Mouse (Mus musculus) limb, embryonic 13.5 days (tissue): Measurements from ENCODE around the gene Psmd13. TPM values are rescaled to one million over a fixed set of nuclear protein-coding genes. Genes with fewer than 3 reads are reported as not detected.

Source experiments
- ATAC-seq: fragments of 200-750 bp; cut with Nextera tagmentation; 2 replicates; pipeline ENCODE4 v1.8.0; 2017; ENCODE audit warnings: low read depth, moderate number of reproducible peaks, moderate TSS enrichment; ENCODE audit not compliant: low FRiP score
- H3K27ac ChIP-seq: fragments of 300-500 bp; sonication (generic); 2 replicates; pipeline ENCODE4 v1.5.1; 2015; ENCODE audit warnings: inconsistent platforms, mild to moderate bottlenecking, moderate library complexity
- H3K27me3 ChIP-seq: fragments of 300-500 bp; sonication (generic); 2 replicates; pipeline ENCODE4 v1.6.1; 2015; ENCODE audit warnings: mild to moderate bottlenecking, inconsistent platforms
- H3K36me3 ChIP-seq: fragments of 300-500 bp; sonication (generic); 2 replicates; pipeline ENCODE4 v1.6.1; 2015; ENCODE audit warnings: inconsistent platforms, mild to moderate bottlenecking, moderate library complexity
- H3K4me1 ChIP-seq: fragments of 300-500 bp; sonication (generic); 2 replicates; pipeline ENCODE4 v1.6.1; 2015; ENCODE audit warnings: inconsistent platforms
- H3K4me2 ChIP-seq: fragments of 300-500 bp; sonication (generic); replicated peaks from 2 replicates; pipeline ENCODE4 v1.6.1; 2015; ENCODE audit warnings: inconsistent platforms, mild to moderate bottlenecking, moderate library complexity
- H3K4me3 ChIP-seq: fragments of 300-500 bp; sonication (generic); 2 replicates; pipeline ENCODE4 v1.5.1; 2015; ENCODE audit warnings: moderate library complexity, mild to moderate bottlenecking, inconsistent platforms
- H3K9ac ChIP-seq: fragments of 300-500 bp; sonication (generic); 2 replicates; pipeline ENCODE4 v1.6.1; 2015; ENCODE audit warnings: mild to moderate bottlenecking, inconsistent platforms
- H3K9me3 ChIP-seq: fragments of 300-500 bp; sonication (generic); 2 replicates; pipeline ENCODE4 v1.6.1; 2016; ENCODE audit warnings: inconsistent platforms
- WGBS: fragments of 180-500 bp; shearing (Covaris S2); methylation state at CpG from one replicate; pipeline ENCODE4 v1.1.7; 2015; 5-methylcytosine and 5-hydroxymethylcytosine counted together
- polyA plus RNA-seq: library from polyadenylated mRNA; unstranded; fragments of >200 nt; fragmentation: Nextera tagmentation; extraction: Ambion mirVana; gene quantifications from 2 replicates; pipeline ENCODE4 v1.2.1, GENCODE M21; 2015

Psmd13 gene
- polyA plus RNA-seq, 1 experiment from 2014 or later = 252 TPM

DNA sequence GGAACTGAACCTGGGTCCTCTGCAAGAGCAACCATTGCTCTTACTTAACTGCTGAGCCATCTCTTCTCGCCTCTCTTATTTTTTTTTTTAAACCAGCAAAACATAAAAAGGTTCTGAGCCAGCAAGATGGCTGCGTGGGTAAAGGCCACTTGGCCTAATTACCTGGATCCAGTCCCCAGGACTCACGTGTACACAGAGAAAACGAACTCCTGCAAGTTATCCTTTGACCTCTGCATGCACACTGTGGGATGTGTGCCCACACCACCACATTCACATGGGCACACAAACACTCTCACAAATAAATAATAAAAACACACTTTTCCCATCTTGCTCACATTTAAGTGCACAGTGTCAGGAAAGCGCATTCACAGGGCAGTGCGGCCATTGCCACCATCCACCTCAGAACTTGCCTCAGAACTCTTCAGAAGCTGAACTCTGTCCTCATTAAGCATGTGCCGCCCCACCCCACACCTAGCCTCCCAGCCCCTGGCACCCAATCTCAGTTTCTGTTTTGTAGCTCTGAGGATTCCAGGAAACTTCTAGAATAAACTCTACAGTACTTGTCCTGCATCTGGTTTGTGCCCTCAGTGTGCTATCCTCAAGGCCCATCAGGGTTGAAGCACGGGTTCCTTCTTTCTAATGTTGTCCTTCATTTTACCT is 32.4 kb downstream of the Psmd13 start:
- H3K27me3 ChIP-seq = peaks cover 9% of the 10 kb centered on the region
- WGBS = 81% methylated on average over 8 of the region's 8 CpGs
- H3K9ac ChIP-seq = no peak overlapping the region
- H3K4me2 ChIP-seq = no peak overlapping the region
- H3K4me1 ChIP-seq = no peaks in the 10 kb centered on the region
- H3K27ac ChIP-seq = no peak overlapping the region
- no peak for ATAC-seq
- no peak overlapping the region for H3K4me3 ChIP-seq
- H3K9me3 ChIP-seq = no peaks in the 10 kb centered on the region
- H3K36me3 ChIP-seq = no peaks in the 10 kb centered on the region

GRCm38 (mm10) chr7:140919911-140920310 is 38.1 kb downstream of the Psmd13 start:
- Histone ChIP-seq H3K4me2 (no peak overlapping the region), H3K27me3 (peaks cover 66% of the 10 kb centered on the region), H3K4me3 (no peak overlapping the region), H3K36me3 (no peaks in the 10 kb centered on the region), H3K4me1 (peaks cover 13% of the 10 kb centered on the region), H3K9me3 (no peaks in the 10 kb centered on the region), H3K27ac (no peak overlapping the region), H3K9ac (no peak overlapping the region)
- ATAC-seq = no peak
- 78% methylated on average over 4 of the region's 4 CpGs for WGBS

GRCm38 (mm10) chr7:140920418-140921029 is 38.8 kb downstream of the Psmd13 start, which contains the start of gene Nlrp6:
TSS of gene Nlrp6 (plus strand) at chr7:140920902.
- Histone ChIP-seq H3K27me3 (peaks cover 72% of the 10 kb centered on the region), H3K4me2 (no peak within 1 kb of the TSS), H3K9ac (no peak within 1 kb of the TSS), H3K4me3 (no peak within 1 kb of the TSS), H3K36me3 (no peaks in the 10 kb centered on the region), H3K27ac (no peak within 1 kb of the TSS), H3K9me3 (no peaks in the 10 kb centered on the region), H3K4me1 (peaks cover 13% of the 10 kb centered on the region)
- no peak for ATAC-seq
- WGBS = 70% methylated on average over 8 of the region's 8 CpGs

DNA sequence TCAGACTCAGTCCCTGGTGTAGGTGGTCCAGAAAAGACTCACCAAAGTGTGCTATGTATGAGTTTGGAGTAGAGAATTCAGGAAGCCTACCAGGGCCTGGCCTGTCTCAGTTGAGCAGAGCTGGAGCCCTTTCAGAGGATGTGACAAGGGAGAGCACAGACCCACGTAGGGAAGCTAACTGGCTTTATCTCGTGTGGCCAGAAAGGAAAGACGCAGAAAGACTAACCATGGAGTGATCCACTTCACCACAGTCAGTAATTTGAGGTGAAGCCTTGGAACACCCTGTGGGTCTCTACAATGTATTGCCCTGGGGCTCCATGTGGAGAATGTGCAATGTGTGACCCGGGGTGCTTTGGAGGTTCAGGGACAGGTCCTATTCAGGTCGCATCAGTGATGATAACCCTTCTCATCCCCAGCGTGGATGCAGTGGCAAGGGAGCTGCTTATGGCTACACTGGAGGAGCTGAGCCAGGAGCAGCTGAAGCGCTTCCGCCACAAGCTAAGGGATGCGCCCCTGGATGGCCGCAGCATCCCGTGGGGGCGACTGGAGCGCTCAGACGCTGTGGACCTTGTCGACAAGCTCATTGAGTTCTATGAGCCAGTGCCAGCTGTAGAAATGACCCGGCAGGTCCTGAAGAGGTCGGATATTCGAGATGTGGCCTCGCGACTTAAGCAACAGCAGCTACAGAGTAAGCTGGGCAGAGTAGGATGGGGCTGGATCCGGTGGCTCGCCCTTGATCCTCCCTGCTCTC is 39.6 kb downstream of the Psmd13 start:
- Histone ChIP-seq H3K9me3 (no peaks in the 10 kb centered on the region), H3K9ac (no peak overlapping the region), H3K27ac (no peak overlapping the region), H3K4me2 (no peak overlapping the region), H3K27me3 (peaks cover 72% of the 10 kb centered on the region), H3K36me3 (no peaks in the 10 kb centered on the region), H3K4me1 (peaks cover 13% of the 10 kb centered on the region), H3K4me3 (peak overlapping the region; percentile 40; the same call in 1 of the 2 replicates)
- ATAC-seq = no peak
- 26% methylated on average over 22 of the region's 22 CpGs for WGBS

- Histone ChIP-seq H3K4me1 (peaks cover 13% of the 10 kb centered on the region), H3K9me3 (no peaks in the 10 kb centered on the region), H3K27me3 (peaks cover 72% of the 10 kb centered on the region), H3K9ac (no peak overlapping the region), H3K36me3 (no peaks in the 10 kb centered on the region), H3K27ac (no peak overlapping the region), H3K4me3 (peak overlapping the region; percentile 40), H3K4me2 (peak overlapping the region; percentile 67)
- ATAC-seq = no peak
- WGBS = under 1% methylated on average over 49 of the region's 49 CpGs
Measured at GRCm38 (mm10) chr7:140922398-140923069, 40.8 kb downstream of the Psmd13 start.

DNA sequence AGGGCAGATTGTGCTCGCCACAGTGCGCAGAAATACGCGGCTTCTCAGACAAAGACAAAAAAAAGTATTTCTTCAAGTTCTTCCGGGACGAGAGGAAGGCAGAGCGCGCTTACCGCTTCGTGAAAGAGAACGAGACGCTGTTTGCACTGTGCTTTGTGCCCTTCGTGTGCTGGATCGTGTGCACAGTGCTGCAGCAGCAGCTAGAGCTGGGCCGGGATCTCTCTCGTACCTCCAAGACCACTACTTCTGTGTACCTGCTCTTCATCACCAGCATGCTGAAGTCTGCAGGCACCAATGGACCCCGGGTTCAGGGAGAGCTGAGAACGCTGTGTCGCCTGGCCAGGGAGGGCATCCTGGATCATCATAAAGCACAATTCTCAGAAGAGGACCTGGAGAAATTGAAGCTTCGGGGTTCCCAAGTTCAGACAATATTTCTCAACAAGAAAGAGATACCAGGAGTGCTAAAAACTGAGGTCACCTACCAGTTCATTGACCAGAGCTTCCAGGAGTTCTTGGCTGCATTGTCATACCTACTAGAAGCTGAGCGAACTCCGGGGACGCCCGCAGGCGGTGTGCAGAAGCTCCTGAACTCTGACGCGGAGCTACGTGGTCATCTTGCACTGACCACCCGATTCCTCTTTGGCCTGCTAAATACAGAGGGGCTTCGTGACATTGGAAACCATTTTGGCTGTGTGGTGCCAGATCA is 41.5 kb downstream of the Psmd13 start:
- Histone ChIP-seq H3K27me3 (peaks cover 69% of the 10 kb centered on the region), H3K4me1 (peaks cover 13% of the 10 kb centered on the region), H3K4me3 (peak overlapping the region; percentile 40), H3K36me3 (no peaks in the 10 kb centered on the region), H3K9ac (no peak overlapping the region), H3K27ac (no peak overlapping the region), H3K9me3 (no peaks in the 10 kb centered on the region), H3K4me2 (peak overlapping the region; percentile 67)
- ATAC-seq = no peak
- 23% methylated on average over 30 of the region's 30 CpGs for WGBS

GRCm38 (mm10) chr7:140927181-140927580 is 45.4 kb downstream of the Psmd13 start:
- 0 out of 2 replicates have a peak, but pooled peaks cover 4% of the 10 kb centered on the region for H3K9me3 ChIP-seq
- WGBS = 83% methylated on average over 6 of the region's 6 CpGs
- no peak for ATAC-seq

GRCm38 (mm10) chr7:140938436-140938835 is 56.7 kb downstream of the Psmd13 start:
- Histone ChIP-seq H3K4me1 (peaks cover 42% of the 10 kb centered on the region), H3K9me3 (no peaks in the 10 kb centered on the region), H3K9ac (no peak overlapping the region), H3K27ac (no peak overlapping the region), H3K4me3 (no peak overlapping the region), H3K4me2 (no peak overlapping the region), H3K27me3 (peaks cover 9% of the 10 kb centered on the region; the same call in 1 of the 2 replicates), H3K36me3 (peaks cover 3% of the 10 kb centered on the region)
- 48% methylated on average over 3 of the region's 3 CpGs for WGBS
- ATAC-seq = no peak

More at GRCm38 (mm10) chr7:140927181-140927580, 45.4 kb downstream of the Psmd13 start:
- Histone ChIP-seq H3K27me3 (peaks cover 33% of the 10 kb centered on the region), H3K27ac (no peak overlapping the region), H3K4me3 (no peak overlapping the region), H3K36me3 (no peaks in the 10 kb centered on the region), H3K4me2 (no peak overlapping the region), H3K4me1 (peaks cover 8% of the 10 kb centered on the region), H3K9ac (no peak overlapping the region)

DNA sequence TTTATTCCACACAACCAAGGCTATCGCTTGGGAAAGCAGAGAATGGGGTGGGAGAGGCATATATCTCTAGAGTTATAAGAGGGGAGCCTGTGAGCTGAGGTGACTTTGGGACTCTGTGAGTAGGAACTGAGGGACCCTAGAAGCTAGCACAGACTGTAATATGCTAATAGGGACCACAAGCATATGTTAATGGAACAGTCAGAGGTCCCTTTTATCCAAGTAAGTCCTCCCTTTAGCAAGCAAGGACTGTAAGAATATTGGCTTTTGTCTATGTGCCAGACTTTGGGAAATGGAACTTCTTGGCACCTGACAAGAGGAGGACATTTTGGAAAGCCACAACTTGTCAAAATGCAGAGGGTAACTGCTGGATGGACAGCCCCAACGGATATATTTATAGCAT is 57.1 kb downstream of the Psmd13 start:
- H3K9me3 ChIP-seq = no peaks in the 10 kb centered on the region
- no peak overlapping the region for H3K4me3 ChIP-seq
- 19% methylated on average over 2 of the region's 2 CpGs for WGBS
- H3K9ac ChIP-seq = no peak overlapping the region
- peaks cover 42% of the 10 kb centered on the region for H3K4me1 ChIP-seq
- peaks cover 9% of the 10 kb centered on the region; the same call in 1 of the 2 replicates for H3K27me3 ChIP-seq
- H3K27ac ChIP-seq = no peak overlapping the region
- peaks cover 7% of the 10 kb centered on the region for H3K36me3 ChIP-seq
- peak overlapping the region; percentile 51; the same call in 1 of the 2 replicates for H3K4me2 ChIP-seq
- ATAC-seq = no peak

DNA sequence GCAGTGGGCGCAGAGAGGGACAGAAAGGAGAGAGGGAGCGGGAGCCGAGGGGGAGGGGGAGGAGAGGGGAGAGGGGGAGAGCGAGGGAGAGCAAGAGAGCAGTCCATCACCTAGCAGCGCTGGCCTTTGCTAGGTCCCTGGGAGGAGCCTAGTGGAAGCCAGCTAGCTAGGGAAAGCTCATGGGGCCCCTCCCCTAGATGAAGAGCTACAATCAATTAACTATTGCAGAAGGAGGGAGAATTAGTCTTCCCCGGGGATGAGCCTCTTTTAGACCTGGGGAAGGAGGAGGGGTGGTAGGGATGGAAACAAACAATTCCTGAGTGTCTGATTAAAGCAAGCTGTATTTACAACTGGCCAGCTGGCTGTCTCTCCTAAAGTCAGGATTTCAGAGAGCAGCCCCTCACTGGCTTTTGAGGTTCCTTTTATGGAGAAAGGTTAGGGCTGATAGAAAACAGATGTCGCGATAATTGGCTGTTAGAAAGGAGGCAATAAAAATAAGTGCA is 58.0 kb downstream of the Psmd13 start:
- Histone ChIP-seq H3K27ac (peak overlapping the region; percentile 71; the same call in 1 of the 2 replicates), H3K9me3 (no peaks in the 10 kb centered on the region), H3K4me3 (no peak overlapping the region), H3K36me3 (peaks cover 15% of the 10 kb centered on the region), H3K27me3 (peaks cover 9% of the 10 kb centered on the region; the same call in 1 of the 2 replicates), H3K4me2 (peak overlapping the region; percentile 51), H3K9ac (peak overlapping the region; percentile 52), H3K4me1 (peaks cover 42% of the 10 kb centered on the region)
- peak; percentile 22; the same call in 1 of the 2 replicates for ATAC-seq
- WGBS = 2% methylated on average over 8 of the region's 8 CpGs
